Mouse (Mus musculus) heart, adult 2 months (tissue): ENCODE measurements around the gene Ptpre. TPM values are rescaled to one million over a fixed set of nuclear protein-coding genes. Genes with fewer than 3 reads are reported as not detected.

Experiments used
- DNase-seq, 2 experiments: peaks; one replicate each; pipeline ENCODE4 v3.0.0; 2021
- H3K27ac ChIP-seq: fragments of 200-600 bp; 2 replicates; pipeline ENCODE4 v1.8.1; 2022
- H3K27me3 ChIP-seq: fragments of 200-500 bp; 2 replicates; pipeline ENCODE4 v1.6.1; 2012; ENCODE audit warnings: mild to moderate bottlenecking, low read length, inconsistent platforms, mixed read lengths; ENCODE audit not compliant: control insufficient read depth, insufficient read depth
- H3K36me3 ChIP-seq: fragments of 200-500 bp; 2 replicates; pipeline ENCODE4 v1.6.1; 2012; ENCODE audit warnings: low read length, inconsistent platforms; ENCODE audit not compliant: control insufficient read depth, insufficient read depth
- H3K4me1 ChIP-seq: fragments of 200-500 bp; 2 replicates; pipeline ENCODE4 v1.6.1; 2011; ENCODE audit warnings: low read length; ENCODE audit not compliant: control insufficient read depth, insufficient read depth
- H3K4me3 ChIP-seq: fragments of 200-600 bp; 2 replicates; pipeline ENCODE4 v1.8.1; 2022
- H3K79me2 ChIP-seq: fragments of 200-500 bp; replicated peaks from 2 replicates; pipeline ENCODE4 v1.6.1; 2012; ENCODE audit warnings: mild to moderate bottlenecking, inconsistent platforms, low read length, moderate library complexity, mixed read lengths; ENCODE audit not compliant: control insufficient read depth, insufficient read depth
- H3K9ac ChIP-seq: fragments of 200-500 bp; 2 replicates; pipeline ENCODE4 v1.6.1; 2012; ENCODE audit warnings: low read depth, mild to moderate bottlenecking, control low read depth, inconsistent platforms, low read length, mixed read lengths
- CTCF ChIP-seq: fragments of 200-600 bp; IDR thresholded peaks from 2 replicates; pipeline ENCODE4 v1.8.1; 2022; ENCODE audit warnings: antibody characterized with exemption, mild to moderate bottlenecking, moderate library complexity
- EP300 ChIP-seq: fragments of 200-500 bp; IDR thresholded peaks from 2 replicates; pipeline ENCODE4 v1.6.1; 2011; ENCODE audit warnings: low read depth, low read length, control low read depth; ENCODE audit not compliant: insufficient read depth
- POLR2A ChIP-seq: fragments of 200-500 bp; IDR thresholded peaks from 2 replicates; pipeline ENCODE4 v1.6.1; 2011; ENCODE audit warnings: mild to moderate bottlenecking, low read depth, low read length, control low read depth; ENCODE audit not compliant: insufficient read depth
- WGBS: fragments of 180-500 bp; shearing (Covaris S2); methylation state at CpG from one replicate; pipeline ENCODE4 v1.1.7; 2018; 5-methylcytosine and 5-hydroxymethylcytosine counted together
- intact Hi-C: fragments of 180-260 bp; cut with DNase I; formaldehyde crosslinking; loops from one replicate; pipeline ENCODE4 v1.15.1; 2025
- long read RNA-seq: library from polyadenylated mRNA; stranded (forward); transcript quantifications from one replicate; pipeline ENCODE4 v2.0.0, GENCODE M21; 2021
- polyA plus RNA-seq: library from polyadenylated mRNA; depleted of rRNA; stranded (reverse); fragments of >200 nt; gene quantifications from 2 replicates; pipeline ENCODE4 v1.2.3, GENCODE M21; 2012; rRNA removed
- total RNA-seq, 2 experiments: library from RNA; stranded (reverse); gene quantifications; 2 replicates each; pipeline ENCODE4 v1.2.3; 2021

Ptpre gene
- 1 to 10 TPM; 2.8 to 3.1 TPM for total RNA-seq
- 3.6 and 4.1 TPM in 2 replicates for polyA plus RNA-seq
- long read RNA-seq, full-length matches to known transcripts: 1 of 1 reads
- long read RNA-seq, partial matches to known transcripts: 0 of 1 reads
- long read RNA-seq, other reads (novel, unspliced or antisense): 0 of 1 reads

GRCm38 (mm10) chr7:135537341-135537901 lies at the start of gene Ptpre:
Gene Ptpre, plus strand, starts transcription at chr7:135537481.
- peak; percentile 90 to 94 for DNase-seq
- Histone ChIP-seq H3K9ac (peak within 1 kb of the TSS; percentile 77), H3K27me3 (no peaks in the 10 kb centered on the region), H3K27ac (peak within 1 kb of the TSS; percentile 64), H3K4me3 (peak within 1 kb of the TSS; percentile 75), H3K36me3 (no peaks in the 10 kb centered on the region), H3K79me2 (no peaks in the 10 kb centered on the region), H3K4me1 (no peaks in the 10 kb centered on the region)
- WGBS: 5% methylated on average over 28 of the region's 28 CpGs
- intact Hi-C loops: loop anchor here (1.0 to 5.0 kb wide), 5 partner anchors 79 to 200 kb away; no protein-coding TSS in a partner anchor
- TF ChIP-seq CTCF (peak; percentile 95), EP300 (peak; percentile 64; the same call in 1 of the 2 replicates), POLR2A (no peak)

GRCm38 (mm10) chr7:135488214-135488810 lies 49.0 kb upstream of the Ptpre start:
- Histone ChIP-seq H3K4me3 (no peak overlapping the region), H3K36me3 (no peaks in the 10 kb centered on the region), H3K79me2 (no peaks in the 10 kb centered on the region), H3K27ac (no peak overlapping the region), H3K4me1 (no peaks in the 10 kb centered on the region), H3K9ac (no peak overlapping the region), H3K27me3 (no peaks in the 10 kb centered on the region)
- intact Hi-C loops: loop anchor here (10.0 kb wide), 2 partner anchors 1634 to 1684 kb away; no protein-coding TSS in a partner anchor
- no peak for DNase-seq
- WGBS: 51% methylated on average over 6 of the region's 6 CpGs
- TF ChIP-seq POLR2A (no peak), CTCF (peak; percentile 60)

GRCm38 (mm10) chr7:135489724-135490499 lies 47.4 kb upstream of the Ptpre start:
- TF ChIP-seq POLR2A (no peak), EP300 (no peak), CTCF (no peak)
- 59% methylated on average over 9 of the region's 9 CpGs for WGBS
- intact Hi-C loops: loop anchor here (10.0 kb wide), 2 partner anchors 1635 to 1685 kb away; no protein-coding TSS in a partner anchor

GRCm38 (mm10) chr7:135490500-135490886 lies 46.8 kb upstream of the Ptpre start:
- WGBS: 44% methylated on average over 8 of the region's 8 CpGs
- intact Hi-C loops: no loop called here

More at GRCm38 (mm10) chr7:135489724-135490499, 47.4 kb upstream of the Ptpre start:
- H3K27ac ChIP-seq: no peak overlapping the region
- DNase-seq: no peak
- H3K27me3 ChIP-seq: no peaks in the 10 kb centered on the region
- no peaks in the 10 kb centered on the region for H3K4me1 ChIP-seq
- H3K9ac ChIP-seq: no peak overlapping the region
- H3K4me3 ChIP-seq: no peak overlapping the region
- H3K36me3 ChIP-seq: no peaks in the 10 kb centered on the region
- no peaks in the 10 kb centered on the region for H3K79me2 ChIP-seq

GRCm38 (mm10) chr7:135495303-135495702 lies 42.0 kb upstream of the Ptpre start:
- Histone ChIP-seq H3K36me3 (no peaks in the 10 kb centered on the region), H3K79me2 (no peaks in the 10 kb centered on the region), H3K4me1 (no peaks in the 10 kb centered on the region), H3K4me3 (no peak overlapping the region), H3K27ac (no peak overlapping the region), H3K27me3 (no peaks in the 10 kb centered on the region), H3K9ac (no peak overlapping the region)
- DNase-seq: no peak
- 30% methylated on average over 3 of the region's 3 CpGs for WGBS
- intact Hi-C loops: no loop called here
- TF ChIP-seq CTCF: peak; percentile 64
- no peak for TF ChIP-seq EP300

More at GRCm38 (mm10) chr7:135490500-135490886, 46.8 kb upstream of the Ptpre start:
- Histone ChIP-seq H3K4me3 (no peak overlapping the region), H3K4me1 (no peaks in the 10 kb centered on the region), H3K79me2 (no peaks in the 10 kb centered on the region), H3K27me3 (no peaks in the 10 kb centered on the region), H3K9ac (no peak overlapping the region), H3K36me3 (no peaks in the 10 kb centered on the region), H3K27ac (no peak overlapping the region)
- no peak for DNase-seq
- TF ChIP-seq POLR2A (no peak), CTCF (no peak), EP300 (no peak)
